Mouse (Mus musculus): ENCODE results near the gene Acnat1.
"Not testable (repeated sequence)": the region's sequence is repeated elsewhere in the genome, so short reads cannot be mapped to it uniquely, and the experiment has no call there.

The Acnat1 gene

GRCm38 (mm10) chr4:49451848-49452551, 21.7 kb downstream of the Acnat1 start:
- DNase-seq, result no peak

GRCm38 (mm10) chr4:49451133-49451847, 22.4 kb downstream of the Acnat1 start:
- DNase-seq, result not testable (repeated sequence)

- DNase-seq, result not testable (repeated sequence)
These were observed 36.7 kb downstream of the Acnat1 start for GRCm38 (mm10) chr4:49436968-49437367.

- peak; percentile 53 to 80 for DNase-seq
These were observed 63.6 kb downstream of the Acnat1 start for GRCm38 (mm10) chr4:49410151-49410550.

- DNase-seq, result peak in 1 of 2 experiments; percentile 26
These were observed 65.8 kb downstream of the Acnat1 start, which contains the start of gene Acnat2 for GRCm38 (mm10) chr4:49407957-49408356. Gene Acnat2 (minus strand): TSS chr4:49408151.
